Mouse (Mus musculus): ENCODE measurements around the gene Ntsr2.

DNA sequence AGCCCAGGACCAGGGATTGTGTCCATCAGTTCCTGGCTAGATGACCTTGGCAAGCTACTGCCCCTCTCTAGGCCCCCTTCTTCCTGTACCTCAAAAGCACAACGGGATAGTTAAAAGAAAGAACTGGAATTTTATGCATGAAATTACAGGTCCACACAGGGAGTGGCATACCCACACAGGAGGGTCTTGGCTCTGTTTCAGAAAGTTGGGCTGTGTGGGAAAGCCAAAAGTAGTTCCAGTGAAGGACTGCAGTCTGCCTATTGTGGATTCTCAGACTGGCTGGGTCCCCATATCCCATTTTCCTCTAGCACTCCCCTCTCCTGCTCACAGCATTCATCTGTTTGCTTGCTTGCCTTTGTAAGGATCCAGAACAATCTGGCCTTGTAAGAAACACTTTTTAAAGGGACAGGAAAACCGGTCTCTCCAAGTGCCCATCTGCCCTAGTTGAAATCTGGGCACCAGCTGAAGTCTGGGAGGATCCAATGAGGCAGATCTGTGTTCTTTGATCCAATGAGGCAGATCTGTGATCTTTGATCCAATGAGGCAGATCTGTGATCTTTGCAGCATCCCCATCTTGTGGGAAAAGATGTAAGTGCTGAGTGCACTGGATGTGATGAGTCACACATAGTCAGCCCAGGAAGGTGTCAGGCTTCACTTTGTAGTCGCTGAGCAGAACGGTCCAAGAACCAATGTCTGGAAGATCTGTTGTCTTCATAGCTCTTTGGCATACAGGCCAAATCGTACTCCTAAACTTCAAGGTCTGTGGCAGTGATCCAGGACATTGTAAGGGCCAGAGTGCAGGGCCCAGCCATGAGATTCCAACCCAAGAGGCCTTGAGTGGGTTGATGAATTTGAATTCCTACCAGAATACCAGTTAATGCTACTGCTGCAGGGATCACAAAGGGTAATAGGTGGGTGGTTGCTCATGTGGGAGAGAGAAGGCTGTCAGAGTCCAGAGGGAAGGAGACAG, 4.0 kb downstream of the Ntsr2 start:
- TF ChIP-seq SIN3A (IDR thresholded peaks at IDR 0.05; ENCODE audit: low read length) (no peak), NELFE (IDR thresholded peaks at IDR 0.05; ENCODE audit: low read depth, low read length) (no peak), POLR2A (IDR thresholded peaks at IDR 0.05; ENCODE audit: low read depth, low read length) (no peak), ETS1 (conservative IDR thresholded peaks at IDR 0.05; ENCODE audit: low read depth, low read length) (no peak), CTCF (conservative IDR thresholded peaks at IDR 0.05 in 1 of 2, IDR thresholded peaks at IDR 0.05 in 1 of 2; ENCODE audit: low read depth in 2 of 2, low read length in 2 of 2) (no peak), RAD21 (IDR thresholded peaks at IDR 0.05; ENCODE audit: low read depth, low read length) (no peak)

Data from CH12.LX (cell line).